Mouse (Mus musculus): ENCODE data around the gene 6030468B19Rik. TPM values are rescaled to one million over a fixed set of nuclear protein-coding genes. Genes with fewer than 3 reads are reported as not detected.
"Not testable (repeated sequence)": the region's sequence is repeated elsewhere in the genome, so short reads cannot be mapped to it uniquely, and the experiment has no call there.

6030468B19Rik gene
- total and polyA plus RNA-seq, 3 experiments = not detected

- DNase-seq = peak; percentile 88
Observed at GRCm38 (mm10) chr11:117779434-117780198, 17.8 kb upstream of the 6030468B19Rik start.

DNA sequence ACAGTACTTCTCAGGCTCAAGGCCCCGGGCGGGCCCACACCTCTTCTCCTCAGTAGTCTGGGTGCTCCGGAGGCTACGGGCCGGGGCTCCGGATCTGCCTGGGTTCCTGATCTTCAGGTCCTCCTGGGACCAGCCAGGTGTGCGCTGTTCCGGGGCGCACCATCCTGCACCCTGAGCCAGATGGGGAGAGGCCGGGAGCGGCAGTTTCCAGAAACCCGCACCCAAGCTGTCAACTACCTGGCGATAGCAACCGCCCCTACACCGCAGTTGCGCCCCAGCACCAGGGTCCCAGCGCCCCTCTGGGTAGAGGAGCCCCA lies 17.3 kb upstream of the 6030468B19Rik start:
- DNase-seq = no peak

DNA sequence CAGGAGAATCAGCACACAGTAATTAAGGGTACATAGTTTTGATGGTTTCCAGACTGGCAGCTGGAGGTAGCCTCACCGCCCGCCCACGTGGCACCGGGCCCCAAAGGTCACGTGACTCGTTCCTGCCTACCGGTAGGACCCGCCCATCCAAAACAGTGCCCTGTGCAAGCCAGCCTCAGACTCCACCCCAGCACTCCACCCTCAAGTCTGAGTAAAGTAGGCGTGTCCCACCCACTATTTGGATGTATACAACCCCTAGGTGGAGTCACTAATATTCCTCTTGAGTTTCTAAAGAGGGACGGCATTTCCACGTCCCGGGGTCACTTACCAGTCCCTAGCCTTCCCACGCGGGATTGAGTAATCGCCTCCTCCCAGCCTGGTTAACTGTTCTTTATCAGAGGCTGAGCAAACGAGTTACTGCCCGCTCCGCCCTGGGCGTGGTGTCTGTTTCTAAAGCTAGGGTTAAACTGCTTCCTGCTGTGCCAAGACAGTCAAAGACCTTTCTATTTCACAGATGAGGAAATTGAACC lies 16.8 kb upstream of the 6030468B19Rik start:
- DNase-seq = peak; percentile 95

GRCm38 (mm10) chr11:117781199-117781821 lies 16.1 kb upstream of the 6030468B19Rik start:
- DNase-seq = peak; percentile 93

DNA sequence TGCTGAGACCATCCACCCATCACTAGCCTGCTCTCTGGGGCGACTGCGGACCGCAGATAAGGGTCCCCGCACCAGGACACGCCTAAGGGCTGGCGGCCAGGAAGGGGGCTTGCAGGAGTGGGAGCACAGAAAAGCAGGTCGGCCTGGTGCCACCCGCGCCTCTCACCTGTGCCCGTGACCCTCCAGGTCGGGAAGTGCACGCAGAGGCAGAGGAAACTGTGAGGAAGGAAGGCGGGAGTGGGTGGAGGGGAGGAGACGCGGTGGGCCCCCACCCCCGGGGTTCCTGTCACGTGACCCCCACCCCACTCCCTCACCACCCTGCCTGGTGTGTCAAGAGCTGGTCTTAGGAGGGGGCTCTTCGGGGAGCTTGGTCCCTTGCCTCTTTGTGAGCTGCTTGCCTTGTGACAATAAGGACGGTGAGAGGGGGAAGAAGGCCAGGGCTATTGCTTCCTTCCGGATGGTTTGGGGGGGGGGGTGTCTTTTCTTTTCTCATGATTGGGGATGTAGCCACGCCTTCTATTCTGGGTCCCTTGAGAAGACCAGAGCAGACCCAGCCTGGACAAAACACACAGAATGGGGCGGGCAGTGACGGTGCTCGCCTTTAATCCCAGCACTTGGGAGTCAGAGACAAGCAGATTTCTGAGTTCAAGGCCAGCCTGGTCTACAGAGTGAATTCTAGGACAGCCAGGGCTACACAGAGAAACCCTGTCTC lies 15.3 kb upstream of the 6030468B19Rik start, which contains the start of the genes Tmc8 and Tmc6:
Tmc8 (plus strand) TSS at position 84 of the 712 bp plus-strand sequence.
Tmc6 (minus strand) TSS at position 206 of the 712 bp plus-strand sequence.
- DNase-seq = peak; percentile 65

DNA sequence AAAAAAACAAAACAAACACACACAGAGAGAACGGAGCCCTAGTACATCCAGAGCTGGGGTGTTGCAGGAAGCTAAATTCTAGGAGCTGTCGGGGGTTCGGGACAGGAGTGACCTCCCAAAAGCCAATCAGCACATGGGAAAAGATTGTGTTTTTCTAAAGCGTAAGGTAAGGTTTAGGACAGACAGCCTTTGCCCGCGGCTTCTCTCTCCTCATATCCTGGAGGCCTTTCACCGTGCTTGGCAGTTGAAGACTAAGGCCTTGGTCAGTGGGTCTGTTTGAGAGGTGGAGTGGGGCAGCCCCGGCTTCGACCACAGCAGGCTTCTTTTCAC lies 14.8 kb upstream of the 6030468B19Rik start:
- DNase-seq = no peak

GRCm38 (mm10) chr11:117783089-117783488 lies 14.4 kb upstream of the 6030468B19Rik start:
- DNase-seq = peak; percentile 50

- no peak for DNase-seq
Observed at GRCm38 (mm10) chr11:117783683-117784309, 13.7 kb upstream of the 6030468B19Rik start.

GRCm38 (mm10) chr11:117786294-117786693 lies 11.2 kb upstream of the 6030468B19Rik start:
- peak; percentile 67 for DNase-seq

GRCm38 (mm10) chr11:117788481-117788880 lies 9.0 kb upstream of the 6030468B19Rik start:
- DNase-seq = not testable (repeated sequence)

DNA sequence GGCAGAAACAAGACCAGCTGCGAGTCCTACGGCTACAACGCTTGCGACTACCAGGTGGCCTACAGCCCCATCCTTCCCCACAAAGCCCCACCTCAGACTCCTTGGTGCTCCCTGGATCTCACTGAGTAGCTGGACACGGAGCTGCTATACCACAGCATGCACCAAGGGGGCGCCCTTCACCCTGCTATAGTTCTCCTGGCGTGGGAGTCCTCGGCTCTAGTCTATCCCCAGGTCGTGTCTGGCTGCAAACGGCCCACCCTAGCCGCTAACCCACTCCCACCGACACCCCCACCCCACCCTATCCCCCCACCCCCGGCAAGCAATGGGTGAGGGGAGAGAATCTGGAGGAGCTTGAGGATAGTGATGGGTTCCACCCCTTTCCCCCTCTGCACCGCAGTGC lies 7.2 kb upstream of the 6030468B19Rik start:
- DNase-seq = peak; percentile 75

DNA sequence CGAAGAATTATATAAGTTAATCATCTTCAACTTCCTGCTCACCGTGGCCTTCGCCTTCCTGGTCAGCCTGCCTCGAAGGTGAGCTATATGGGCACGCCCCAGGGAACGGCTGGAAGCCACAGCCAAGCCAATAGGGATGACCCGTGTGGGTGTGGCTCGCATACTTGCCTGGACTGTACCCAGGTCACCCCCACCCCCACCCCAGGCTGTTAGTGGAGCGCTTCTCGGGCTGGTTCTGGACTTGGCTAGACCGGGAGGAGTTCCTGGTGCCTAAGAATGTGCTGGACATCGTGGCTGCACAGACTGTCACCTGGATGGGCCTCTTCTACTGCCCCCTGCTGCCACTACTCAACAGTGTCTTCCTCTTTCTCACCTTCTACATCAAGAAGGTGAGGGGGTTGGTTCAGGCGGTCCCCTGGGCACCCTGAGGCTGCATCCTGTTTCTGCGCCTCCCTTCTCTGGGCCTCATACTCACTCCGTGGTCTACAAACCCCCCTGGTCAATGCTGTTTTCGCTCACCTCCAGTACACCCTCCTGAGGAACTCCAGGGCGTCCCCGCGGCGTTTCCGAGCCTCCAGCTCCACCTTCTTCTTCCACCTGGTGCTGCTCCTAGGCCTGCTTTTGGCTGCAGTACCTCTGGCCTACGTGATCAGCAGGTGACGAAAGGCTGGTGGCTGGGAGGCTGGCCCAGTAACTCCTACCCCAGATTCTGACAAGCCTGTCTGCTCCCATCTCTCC lies 6.6 kb upstream of the 6030468B19Rik start:
- DNase-seq = peak; percentile 29

GRCm38 (mm10) chr11:117791441-117791761 lies 6.1 kb upstream of the 6030468B19Rik start:
- DNase-seq = no peak

DNA sequence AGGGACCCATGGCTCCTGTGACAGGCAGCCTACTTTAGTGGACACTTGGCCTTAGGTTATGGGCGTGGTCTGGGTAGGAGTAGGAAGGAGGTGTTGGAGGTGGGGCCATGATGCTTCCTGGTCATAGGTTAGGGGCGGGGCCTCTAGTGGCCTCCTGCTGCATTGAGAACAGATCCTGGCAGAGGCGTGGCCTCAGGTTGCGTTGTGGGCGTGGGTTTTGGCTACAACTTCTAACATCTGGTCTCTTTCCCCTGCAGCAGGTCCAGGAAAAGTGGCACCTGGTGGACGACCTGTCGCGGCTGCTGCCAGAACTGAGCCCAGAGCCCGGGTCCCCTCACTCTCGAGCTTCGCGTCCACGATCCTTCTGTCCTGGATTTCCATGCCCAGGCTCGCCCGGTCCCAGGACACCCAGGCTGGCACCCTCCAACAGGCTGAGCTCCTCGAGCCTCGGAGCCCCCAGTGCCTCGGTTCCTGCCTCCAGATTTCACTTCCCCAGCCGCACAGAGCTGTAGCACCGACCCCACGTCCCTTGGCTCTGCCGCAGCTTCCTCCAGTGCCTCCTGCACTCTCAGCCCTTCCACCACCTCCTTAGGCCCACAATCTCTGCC lies 5.1 kb upstream of the 6030468B19Rik start:
- peak; percentile 73 for DNase-seq

DNA sequence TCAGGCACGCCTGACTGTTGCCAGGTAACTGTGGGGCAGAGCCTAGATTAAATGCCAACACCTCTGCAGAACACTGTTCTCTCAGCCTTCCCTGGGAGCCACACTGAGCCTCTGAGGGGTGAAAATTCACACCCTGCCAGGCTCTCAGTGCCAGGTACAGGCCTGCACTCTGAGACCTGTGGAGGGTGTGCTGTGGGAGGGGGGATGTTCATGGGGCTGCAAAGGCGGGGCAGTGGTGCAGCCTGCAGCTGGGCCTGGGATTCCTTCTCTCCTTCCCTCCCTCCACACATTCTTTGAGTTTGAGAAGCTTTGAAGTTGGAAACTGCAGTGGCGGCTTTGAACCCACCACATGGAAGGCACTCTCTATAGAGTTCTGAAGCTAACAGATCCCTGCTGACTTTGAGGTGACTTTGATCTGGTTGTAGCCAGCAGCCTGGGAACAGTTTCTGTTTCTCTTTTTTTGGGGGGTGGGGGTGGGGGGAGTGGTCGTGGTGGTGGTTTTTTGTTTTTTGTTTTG lies 3.4 kb upstream of the 6030468B19Rik start:
- DNase-seq = no peak

DNA sequence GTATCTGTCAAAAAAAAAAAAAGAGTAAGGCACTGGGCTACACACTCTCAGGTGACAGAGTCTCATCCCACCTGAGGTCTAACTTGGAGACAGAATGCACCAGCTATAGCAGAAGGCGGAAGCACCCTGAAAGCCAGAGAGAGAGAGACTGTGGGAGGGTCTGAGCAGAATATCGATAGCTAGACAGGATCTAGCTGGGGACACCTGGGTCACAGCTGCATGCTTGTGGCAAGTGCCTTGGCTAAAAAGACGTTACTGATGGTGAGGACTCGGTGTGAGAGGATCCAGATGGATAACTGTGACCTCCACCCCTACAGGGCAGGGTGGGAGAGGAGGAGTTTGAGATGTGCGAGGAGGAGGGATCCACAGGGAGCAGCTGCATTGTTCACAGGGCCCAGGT lies 506 bp upstream of the 6030468B19Rik start:
- no peak for DNase-seq

DNA sequence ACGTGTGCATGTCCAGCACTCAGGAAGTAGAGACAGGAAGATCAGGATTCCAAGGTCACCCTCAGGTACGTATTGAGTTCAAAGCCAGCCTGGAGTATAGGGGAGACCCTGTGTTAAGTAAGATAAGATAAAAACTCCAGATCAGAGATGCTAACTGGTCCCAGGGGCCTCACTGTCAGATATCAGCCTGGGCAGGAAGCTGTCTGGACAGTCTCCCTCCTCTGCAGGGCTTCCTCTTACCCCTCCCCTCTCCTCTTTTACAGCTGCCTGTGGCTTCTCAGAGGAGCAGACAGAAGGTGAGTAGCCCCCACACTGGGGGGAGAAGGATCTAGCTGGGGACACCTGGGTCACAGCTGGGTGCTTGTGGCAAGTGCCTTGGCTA lies 691 bp downstream of the 6030468B19Rik start:
- DNase-seq = no peak

DNA sequence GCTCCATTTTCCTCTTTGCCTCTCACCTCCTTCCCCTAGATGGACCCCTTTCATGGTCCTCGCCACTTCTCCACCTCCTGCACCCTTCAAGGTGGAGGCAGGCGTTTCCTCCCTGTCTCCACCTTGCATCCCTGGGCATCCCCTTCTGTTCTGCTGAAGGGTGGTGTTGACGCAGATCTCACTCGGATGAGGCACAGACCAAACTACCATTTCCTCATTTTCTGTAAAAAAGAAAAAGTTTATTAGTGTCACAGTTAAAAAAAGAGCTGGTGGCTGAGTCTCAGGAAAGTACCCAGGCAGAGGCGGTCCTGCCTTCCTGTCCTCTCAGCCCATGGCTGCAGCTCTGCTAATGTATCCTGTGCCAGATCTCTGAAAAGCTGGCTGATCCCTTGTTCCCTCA lies 1.7 kb downstream of the 6030468B19Rik start:
- DNase-seq = no peak

GRCm38 (mm10) chr11:117800038-117800437 lies 2.6 kb downstream of the 6030468B19Rik start:
- no peak for DNase-seq

- no peak for DNase-seq
Observed at GRCm38 (mm10) chr11:117801650-117802049, 4.2 kb downstream of the 6030468B19Rik start.

DNA sequence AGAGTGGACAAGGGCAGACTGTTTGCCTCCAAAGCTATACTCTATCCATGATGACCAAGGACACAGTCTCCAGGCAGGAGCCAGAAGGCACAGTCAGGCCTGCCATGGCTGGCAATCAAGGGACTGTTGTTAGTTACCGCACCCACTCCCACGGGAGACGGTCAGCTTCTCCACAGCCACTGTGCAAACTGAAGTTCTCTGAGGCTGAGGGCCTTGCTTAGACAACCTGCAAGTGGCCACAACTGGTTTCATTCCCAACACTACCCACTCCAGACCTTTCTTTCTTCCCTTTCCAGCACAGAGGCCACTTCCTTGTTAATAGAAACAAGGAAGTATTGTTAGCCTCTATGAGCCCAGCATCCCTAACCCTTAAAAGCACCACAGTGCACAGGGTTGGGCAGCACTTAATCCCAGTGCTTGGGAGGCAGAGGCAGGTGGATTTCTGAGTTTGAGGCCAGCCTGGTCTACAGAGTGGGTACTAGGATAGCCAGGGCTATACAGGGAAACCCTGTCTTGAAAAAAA lies 5.8 kb downstream of the 6030468B19Rik start:
- DNase-seq = no peak
